Mouse (Mus musculus): Measurements from ENCODE around the gene E2f6. TPM values are rescaled to one million over a fixed set of nuclear protein-coding genes. Genes with fewer than 3 reads are reported as not detected.

E2f6 gene
- total RNA-seq, 2 experiments from 2014 or later: 49.9 to 60.3 TPM

GRCm38 (mm10) chr12:16870405-16871068, 59.8 kb downstream of the E2f6 start:
- peak; percentile 15; the same call in 1 of the 2 replicates for ATAC-seq (replicated peaks; ENCODE audit: poor library complexity)

- no peak for ATAC-seq (replicated peaks; ENCODE audit: poor library complexity)
Measured at GRCm38 (mm10) chr12:16872006-16872405, 61.2 kb downstream of the E2f6 start.

- ATAC-seq (replicated peaks; ENCODE audit: poor library complexity): no peak
Measured at GRCm38 (mm10) chr12:16872926-16873464, 62.2 kb downstream of the E2f6 start.

- ATAC-seq (replicated peaks; ENCODE audit: poor library complexity): no peak
Measured at GRCm38 (mm10) chr12:16873549-16873948, 62.8 kb downstream of the E2f6 start.

- ATAC-seq (replicated peaks; ENCODE audit: poor library complexity): no peak
Measured at GRCm38 (mm10) chr12:16874086-16874485, 63.3 kb downstream of the E2f6 start.

- peak; percentile 71 for ATAC-seq (replicated peaks; ENCODE audit: poor library complexity)
Measured at GRCm38 (mm10) chr12:16875269-16875668, 64.5 kb downstream of the E2f6 start.

- ATAC-seq (replicated peaks; ENCODE audit: poor library complexity): peak; percentile 57
Measured at GRCm38 (mm10) chr12:16875678-16876077, 64.9 kb downstream of the E2f6 start.

GRCm38 (mm10) chr12:16876667-16877066, 65.9 kb downstream of the E2f6 start:
- no peak for ATAC-seq (replicated peaks; ENCODE audit: poor library complexity)

GRCm38 (mm10) chr12:16877141-16877540, 66.4 kb downstream of the E2f6 start:
- ATAC-seq (replicated peaks; ENCODE audit: poor library complexity): no peak

GRCm38 (mm10) chr12:16877679-16878078, 66.9 kb downstream of the E2f6 start:
- ATAC-seq (replicated peaks; ENCODE audit: poor library complexity): no peak

- ATAC-seq (replicated peaks; ENCODE audit: poor library complexity): no peak
Measured at GRCm38 (mm10) chr12:16879369-16879768, 68.6 kb downstream of the E2f6 start.

GRCm38 (mm10) chr12:16880077-16880476, 69.3 kb downstream of the E2f6 start:
- ATAC-seq (replicated peaks; ENCODE audit: poor library complexity): peak; percentile 22; the same call in 1 of the 2 replicates

- no peak for ATAC-seq (replicated peaks; ENCODE audit: poor library complexity)
Measured at GRCm38 (mm10) chr12:16882442-16882841, 71.7 kb downstream of the E2f6 start.

GRCm38 (mm10) chr12:16883111-16883510, 72.3 kb downstream of the E2f6 start:
- no peak for ATAC-seq (replicated peaks; ENCODE audit: poor library complexity)

GRCm38 (mm10) chr12:16884534-16884933, 73.8 kb downstream of the E2f6 start:
- no peak for ATAC-seq (replicated peaks; ENCODE audit: poor library complexity)

- no peak for ATAC-seq (replicated peaks; ENCODE audit: poor library complexity)
Measured at GRCm38 (mm10) chr12:16886354-16886753, 75.6 kb downstream of the E2f6 start.

Other genes with a start within 250 kb of the E2f6 start
- gene Lpin1, start 200.0 kb upstream of the E2f6 start, total RNA-seq (2015): 3.8 and 5.3 TPM in 2 replicates
- gene Lpin1, start 200.0 kb upstream of the E2f6 start, total RNA-seq (2017): 5.8 and 7.8 TPM in 2 replicates
- gene Ntsr2, start 157.6 kb upstream of the E2f6 start, total RNA-seq (2015): not detected in 2 replicates
- gene Ntsr2, start 157.6 kb upstream of the E2f6 start, total RNA-seq (2017): not detected in 2 replicates
- gene Greb1, start 10.1 kb upstream of the E2f6 start, total RNA-seq (2015): 0.02 TPM in 1 of 2 replicates, not detected in the other
- gene Greb1, start 10.1 kb upstream of the E2f6 start, total RNA-seq (2017): 0.04 and 0.17 TPM in 2 replicates
- 56.7 and 64.2 TPM in 2 replicates for gene Rock2, start 83.9 kb downstream of the E2f6 start, total RNA-seq (2015)
- 45.8 and 69.0 TPM in 2 replicates for gene Rock2, start 83.9 kb downstream of the E2f6 start, total RNA-seq (2017)
- 39.9 and 50.4 TPM in 2 replicates for gene Pqlc3, start 189.4 kb downstream of the E2f6 start, total RNA-seq (2015)
- 19.5 and 21.0 TPM in 2 replicates for gene Pqlc3, start 189.4 kb downstream of the E2f6 start, total RNA-seq (2017)
- 0.24 TPM in 1 of 2 replicates, not detected in the other for gene 2410004P03Rik, start 200.8 kb downstream of the E2f6 start, total RNA-seq (2015)
- gene 2410004P03Rik, start 200.8 kb downstream of the E2f6 start, total RNA-seq (2017): 0.04 TPM in 1 of 2 replicates, not detected in the other

Measured in megakaryocyte progenitor cell, adult 5-6 weeks (primary cell).